Mouse (Mus musculus): ENCODE measurements around the gene Papss1.
"Not testable (repeated sequence)": the region's sequence is repeated elsewhere in the genome, so short reads cannot be mapped to it uniquely, and the experiment has no call there.

The Papss1 gene

GRCm38 (mm10) chr3:131525229-131525628 lies 39.3 kb upstream of the Papss1 start:
- H3K27me3 ChIP-seq (ENCODE audit: insufficient read depth, low read length), result no peaks in the 10 kb centered on the region
- peaks cover 25% of the 10 kb centered on the region for H3K4me1 ChIP-seq (replicated peaks; ENCODE audit: low read depth, low read length)
- no peak overlapping the region for H3K4me3 ChIP-seq (replicated peaks; ENCODE audit: low read length)
- H3K36me3 ChIP-seq (ENCODE audit: insufficient read depth, low read length), result no peaks in the 10 kb centered on the region
- TF ChIP-seq CTCF (conservative IDR thresholded peaks at IDR 0.05; ENCODE audit: low read length) (no peak), POU5F1 (IDR thresholded peaks at IDR 0.05; ENCODE audit: borderline replicate concordance, low read length) (no peak), NANOG (IDR thresholded peaks at IDR 0.05; ENCODE audit: borderline replicate concordance, low read length) (no peak)
- H3K9me3 ChIP-seq (ENCODE audit: low read length), result no peaks in the 10 kb centered on the region

- no peaks in the 10 kb centered on the region for H3K27me3 ChIP-seq (ENCODE audit: insufficient read depth, low read length)
- H3K9me3 ChIP-seq (ENCODE audit: low read length), result peaks cover 30% of the 10 kb centered on the region
- TF ChIP-seq CTCF (conservative IDR thresholded peaks at IDR 0.05; ENCODE audit: low read length) (no peak), NANOG (IDR thresholded peaks at IDR 0.05; ENCODE audit: borderline replicate concordance, low read length) (no peak), POU5F1 (IDR thresholded peaks at IDR 0.05; ENCODE audit: borderline replicate concordance, low read length) (no peak)
- no peak overlapping the region for H3K4me3 ChIP-seq (replicated peaks; ENCODE audit: low read length)
- H3K4me1 ChIP-seq (replicated peaks; ENCODE audit: low read depth, low read length), result no peaks in the 10 kb centered on the region
- H3K36me3 ChIP-seq (ENCODE audit: insufficient read depth, low read length), result no peaks in the 10 kb centered on the region
These were observed 23.2 kb upstream of the Papss1 start for GRCm38 (mm10) chr3:131541244-131541942.

- H3K4me3 ChIP-seq (replicated peaks; ENCODE audit: low read length), result 0 out of 2 replicates have a peak overlapping the region, but pooled peaks have one; percentile 20
- not testable (repeated sequence) for H3K4me1 ChIP-seq (replicated peaks; ENCODE audit: low read depth, low read length); H3K36me3 ChIP-seq (ENCODE audit: insufficient read depth, low read length); H3K27me3 ChIP-seq (ENCODE audit: insufficient read depth, low read length)
- peaks cover 48% of the 10 kb centered on the region for H3K9me3 ChIP-seq (ENCODE audit: low read length)
These were observed 17.0 kb upstream of the Papss1 start for GRCm38 (mm10) chr3:131547562-131547961.

GRCm38 (mm10) chr3:131550046-131550445 lies 14.5 kb upstream of the Papss1 start:
- Histone ChIP-seq H3K4me1 (replicated peaks; ENCODE audit: low read depth, low read length) (no peaks in the 10 kb centered on the region), H3K27me3 (ENCODE audit: insufficient read depth, low read length) (no peaks in the 10 kb centered on the region), H3K4me3 (replicated peaks; ENCODE audit: low read length) (no peak overlapping the region), H3K36me3 (ENCODE audit: insufficient read depth, low read length) (no peaks in the 10 kb centered on the region), H3K9me3 (ENCODE audit: low read length) (peaks cover 31% of the 10 kb centered on the region)
- TF ChIP-seq CTCF (conservative IDR thresholded peaks at IDR 0.05; ENCODE audit: low read length) (no peak), POU5F1 (IDR thresholded peaks at IDR 0.05; ENCODE audit: borderline replicate concordance, low read length) (no peak), NANOG (IDR thresholded peaks at IDR 0.05; ENCODE audit: borderline replicate concordance, low read length) (no peak)

GRCm38 (mm10) chr3:131552349-131553254 lies 12.0 kb upstream of the Papss1 start:
- Histone ChIP-seq H3K27me3 (ENCODE audit: insufficient read depth, low read length) (no peaks in the 10 kb centered on the region), H3K4me1 (replicated peaks; ENCODE audit: low read depth, low read length) (no peaks in the 10 kb centered on the region), H3K36me3 (ENCODE audit: insufficient read depth, low read length) (no peaks in the 10 kb centered on the region), H3K4me3 (replicated peaks; ENCODE audit: low read length) (no peak overlapping the region), H3K9me3 (ENCODE audit: low read length) (peaks cover 25% of the 10 kb centered on the region)
- TF ChIP-seq POU5F1 (IDR thresholded peaks at IDR 0.05; ENCODE audit: borderline replicate concordance, low read length), result no peak
- TF ChIP-seq CTCF (conservative IDR thresholded peaks at IDR 0.05; ENCODE audit: low read length), result peak; percentile 65

- no peaks in the 10 kb centered on the region for H3K36me3 ChIP-seq (ENCODE audit: insufficient read depth, low read length)
- no peaks in the 10 kb centered on the region for H3K27me3 ChIP-seq (ENCODE audit: insufficient read depth, low read length)
- no peak overlapping the region for H3K4me3 ChIP-seq (replicated peaks; ENCODE audit: low read length)
- no peak for TF ChIP-seq CTCF (conservative IDR thresholded peaks at IDR 0.05; ENCODE audit: low read length)
- TF ChIP-seq POU5F1 (IDR thresholded peaks at IDR 0.05; ENCODE audit: borderline replicate concordance, low read length), result no peak
- no peak for TF ChIP-seq NANOG (IDR thresholded peaks at IDR 0.05; ENCODE audit: borderline replicate concordance, low read length)
- no peaks in the 10 kb centered on the region for H3K9me3 ChIP-seq (ENCODE audit: low read length)
- no peaks in the 10 kb centered on the region for H3K4me1 ChIP-seq (replicated peaks; ENCODE audit: low read depth, low read length)
These were observed 8.8 kb upstream of the Papss1 start for GRCm38 (mm10) chr3:131555771-131556170.

- peaks cover 18% of the 10 kb centered on the region for H3K4me1 ChIP-seq (replicated peaks; ENCODE audit: low read depth, low read length)
- TF ChIP-seq POU5F1 (IDR thresholded peaks at IDR 0.05; ENCODE audit: borderline replicate concordance, low read length) (no peak), CTCF (conservative IDR thresholded peaks at IDR 0.05; ENCODE audit: low read length) (no peak), NANOG (IDR thresholded peaks at IDR 0.05; ENCODE audit: borderline replicate concordance, low read length) (no peak)
- H3K9me3 ChIP-seq (ENCODE audit: low read length), result no peaks in the 10 kb centered on the region
- peaks cover 8% of the 10 kb centered on the region; the same call in 1 of the 2 replicates for H3K27me3 ChIP-seq (ENCODE audit: insufficient read depth, low read length)
- H3K36me3 ChIP-seq (ENCODE audit: insufficient read depth, low read length), result no peaks in the 10 kb centered on the region
- H3K4me3 ChIP-seq (replicated peaks; ENCODE audit: low read length), result no peak overlapping the region
These were observed 3.0 kb upstream of the Papss1 start for GRCm38 (mm10) chr3:131561591-131561990.

- peaks cover 8% of the 10 kb centered on the region; the same call in 1 of the 2 replicates for H3K27me3 ChIP-seq (ENCODE audit: insufficient read depth, low read length)
- TF ChIP-seq NANOG (IDR thresholded peaks at IDR 0.05; ENCODE audit: borderline replicate concordance, low read length) (no peak), CTCF (conservative IDR thresholded peaks at IDR 0.05; ENCODE audit: low read length) (no peak), POU5F1 (IDR thresholded peaks at IDR 0.05; ENCODE audit: borderline replicate concordance, low read length) (no peak)
- no peaks in the 10 kb centered on the region for H3K9me3 ChIP-seq (ENCODE audit: low read length)
- peaks cover 18% of the 10 kb centered on the region for H3K4me1 ChIP-seq (replicated peaks; ENCODE audit: low read depth, low read length)
- H3K36me3 ChIP-seq (ENCODE audit: insufficient read depth, low read length), result no peaks in the 10 kb centered on the region
- peak overlapping the region; percentile 91 for H3K4me3 ChIP-seq (replicated peaks; ENCODE audit: low read length)
These were observed 666 bp downstream of the Papss1 start for GRCm38 (mm10) chr3:131565257-131565610.
